Mouse (Mus musculus): Measurements from ENCODE around the gene Rabep1. TPM values are rescaled to one million over a fixed set of nuclear protein-coding genes. Genes with fewer than 3 reads are reported as not detected.

Gene Rabep1
- polyA plus RNA-seq, 1 experiment, result 11.9 TPM

- TF ChIP-seq CEBPB (IDR thresholded peaks at IDR 0.05; ENCODE audit: low read depth) (no peak), MYOG (IDR thresholded peaks at IDR 0.05; ENCODE audit: control insufficient read depth, extremely low read depth, insufficient read length) (no peak), MYOD1 (IDR thresholded peaks at IDR 0.05; ENCODE audit: control insufficient read depth, insufficient read length, low read depth) (no peak), CTCF (IDR thresholded peaks at IDR 0.05; ENCODE audit: control insufficient read depth, insufficient read depth, insufficient read length) (no peak), FOSL1 (IDR thresholded peaks at IDR 0.05; ENCODE audit: insufficient read depth, low read length, poor library complexity, severe bottlenecking) (no peak), USF1 (IDR thresholded peaks at IDR 0.05; ENCODE audit: low read depth) (no peak), MAX (IDR thresholded peaks at IDR 0.05) (no peak)
- Histone ChIP-seq H3K79me2 (ENCODE audit: control insufficient read depth, insufficient read depth) (no peaks in the 10 kb centered on the region), H3ac (ENCODE audit: control insufficient read depth, insufficient read length, low read depth) (no peak overlapping the region), H3K4me3 (ENCODE audit: insufficient read depth, poor library complexity, severe bottlenecking) (no peak overlapping the region), H3K27me3 (ENCODE audit: control insufficient read depth, insufficient read depth, insufficient read length) (no peaks in the 10 kb centered on the region), H3K79me3 (ENCODE audit: low read depth) (no peaks in the 10 kb centered on the region), H3K36me3 (ENCODE audit: control insufficient read depth, insufficient read depth) (no peaks in the 10 kb centered on the region)
Measured at GRCm38 (mm10) chr11:70805641-70806175, 38.9 kb upstream of the Rabep1 start.

- Histone ChIP-seq H3K27me3 (ENCODE audit: control insufficient read depth, insufficient read depth, insufficient read length) (no peaks in the 10 kb centered on the region), H3K4me3 (ENCODE audit: insufficient read depth, poor library complexity, severe bottlenecking) (no peak overlapping the region), H3ac (ENCODE audit: control insufficient read depth, insufficient read length, low read depth) (no peak overlapping the region), H3K79me3 (ENCODE audit: low read depth) (no peaks in the 10 kb centered on the region), H3K36me3 (ENCODE audit: control insufficient read depth, insufficient read depth) (no peaks in the 10 kb centered on the region), H3K79me2 (ENCODE audit: control insufficient read depth, insufficient read depth) (no peaks in the 10 kb centered on the region)
- no peak for TF ChIP-seq MYOD1 (IDR thresholded peaks at IDR 0.05; ENCODE audit: control insufficient read depth, insufficient read length, low read depth)
- no peak for TF ChIP-seq FOSL1 (IDR thresholded peaks at IDR 0.05; ENCODE audit: insufficient read depth, low read length, poor library complexity, severe bottlenecking)
- TF ChIP-seq CEBPB (IDR thresholded peaks at IDR 0.05; ENCODE audit: low read depth), result no peak
- TF ChIP-seq CTCF (IDR thresholded peaks at IDR 0.05; ENCODE audit: control insufficient read depth, insufficient read depth, insufficient read length), result no peak
- no peak for TF ChIP-seq MYOG (IDR thresholded peaks at IDR 0.05; ENCODE audit: control insufficient read depth, extremely low read depth, insufficient read length)
- TF ChIP-seq USF1 (IDR thresholded peaks at IDR 0.05; ENCODE audit: low read depth), result no peak
- TF ChIP-seq MAX (IDR thresholded peaks at IDR 0.05), result no peak
Measured at GRCm38 (mm10) chr11:70806697-70807096, 37.9 kb upstream of the Rabep1 start.

- H3K4me3 ChIP-seq (ENCODE audit: insufficient read depth, poor library complexity, severe bottlenecking), result no peak overlapping the region
- no peak overlapping the region for H3ac ChIP-seq (ENCODE audit: control insufficient read depth, insufficient read length, low read depth)
- no peaks in the 10 kb centered on the region for H3K79me3 ChIP-seq (ENCODE audit: low read depth)
- TF ChIP-seq USF1 (IDR thresholded peaks at IDR 0.05; ENCODE audit: low read depth) (no peak), MAX (IDR thresholded peaks at IDR 0.05) (no peak), MYOG (IDR thresholded peaks at IDR 0.05; ENCODE audit: control insufficient read depth, extremely low read depth, insufficient read length) (no peak), FOSL1 (IDR thresholded peaks at IDR 0.05; ENCODE audit: insufficient read depth, low read length, poor library complexity, severe bottlenecking) (no peak), CTCF (IDR thresholded peaks at IDR 0.05; ENCODE audit: control insufficient read depth, insufficient read depth, insufficient read length) (no peak), MYOD1 (IDR thresholded peaks at IDR 0.05; ENCODE audit: control insufficient read depth, insufficient read length, low read depth) (no peak), CEBPB (IDR thresholded peaks at IDR 0.05; ENCODE audit: low read depth) (no peak)
- no peaks in the 10 kb centered on the region for H3K36me3 ChIP-seq (ENCODE audit: control insufficient read depth, insufficient read depth)
- no peaks in the 10 kb centered on the region for H3K79me2 ChIP-seq (ENCODE audit: control insufficient read depth, insufficient read depth)
- no peaks in the 10 kb centered on the region for H3K27me3 ChIP-seq (ENCODE audit: control insufficient read depth, insufficient read depth, insufficient read length)
Measured at GRCm38 (mm10) chr11:70807630-70808029, 36.9 kb upstream of the Rabep1 start.

- Histone ChIP-seq H3K79me2 (ENCODE audit: control insufficient read depth, insufficient read depth) (no peaks in the 10 kb centered on the region), H3ac (ENCODE audit: control insufficient read depth, insufficient read length, low read depth) (no peak overlapping the region), H3K36me3 (ENCODE audit: control insufficient read depth, insufficient read depth) (no peaks in the 10 kb centered on the region), H3K79me3 (ENCODE audit: low read depth) (no peaks in the 10 kb centered on the region), H3K27me3 (ENCODE audit: control insufficient read depth, insufficient read depth, insufficient read length) (no peaks in the 10 kb centered on the region), H3K4me3 (ENCODE audit: insufficient read depth, poor library complexity, severe bottlenecking) (no peak overlapping the region)
- no peak for TF ChIP-seq USF1 (IDR thresholded peaks at IDR 0.05; ENCODE audit: low read depth)
- TF ChIP-seq MYOD1 (IDR thresholded peaks at IDR 0.05; ENCODE audit: control insufficient read depth, insufficient read length, low read depth), result no peak
- no peak for TF ChIP-seq FOSL1 (IDR thresholded peaks at IDR 0.05; ENCODE audit: insufficient read depth, low read length, poor library complexity, severe bottlenecking)
- TF ChIP-seq MYOG (IDR thresholded peaks at IDR 0.05; ENCODE audit: control insufficient read depth, extremely low read depth, insufficient read length), result no peak
- no peak for TF ChIP-seq CEBPB (IDR thresholded peaks at IDR 0.05; ENCODE audit: low read depth)
- no peak for TF ChIP-seq CTCF (IDR thresholded peaks at IDR 0.05; ENCODE audit: control insufficient read depth, insufficient read depth, insufficient read length)
- no peak for TF ChIP-seq MAX (IDR thresholded peaks at IDR 0.05)
Measured at GRCm38 (mm10) chr11:70808101-70808500, 36.5 kb upstream of the Rabep1 start.

GRCm38 (mm10) chr11:70809011-70809410, 35.6 kb upstream of the Rabep1 start:
- Histone ChIP-seq H3K27me3 (ENCODE audit: control insufficient read depth, insufficient read depth, insufficient read length) (no peaks in the 10 kb centered on the region), H3K79me3 (ENCODE audit: low read depth) (no peaks in the 10 kb centered on the region), H3K79me2 (ENCODE audit: control insufficient read depth, insufficient read depth) (no peaks in the 10 kb centered on the region), H3K4me3 (ENCODE audit: insufficient read depth, poor library complexity, severe bottlenecking) (no peak overlapping the region), H3K36me3 (ENCODE audit: control insufficient read depth, insufficient read depth) (no peaks in the 10 kb centered on the region), H3ac (ENCODE audit: control insufficient read depth, insufficient read length, low read depth) (no peak overlapping the region)
- TF ChIP-seq CTCF (IDR thresholded peaks at IDR 0.05; ENCODE audit: control insufficient read depth, insufficient read depth, insufficient read length), result no peak
- TF ChIP-seq MYOG (IDR thresholded peaks at IDR 0.05; ENCODE audit: control insufficient read depth, extremely low read depth, insufficient read length), result no peak
- no peak for TF ChIP-seq CEBPB (IDR thresholded peaks at IDR 0.05; ENCODE audit: low read depth)
- TF ChIP-seq FOSL1 (IDR thresholded peaks at IDR 0.05; ENCODE audit: insufficient read depth, low read length, poor library complexity, severe bottlenecking), result no peak
- no peak for TF ChIP-seq MYOD1 (IDR thresholded peaks at IDR 0.05; ENCODE audit: control insufficient read depth, insufficient read length, low read depth)
- no peak for TF ChIP-seq MAX (IDR thresholded peaks at IDR 0.05)
